Mouse (Mus musculus) heart, postnatal 4 days (tissue): Measurements from ENCODE around the gene Rela. TPM values are rescaled to one million over a fixed set of nuclear protein-coding genes. Genes with fewer than 3 reads are reported as not detected.

Experiments used
- DNase-seq: peaks from one replicate; pipeline ENCODE4 v3.0.0; 2021
- total RNA-seq, 2 experiments: library from RNA; stranded (reverse); gene quantifications; 2 replicates each; pipeline ENCODE4 v1.2.3; 2021

The Rela gene
- total RNA-seq, 2 experiments from 2014 or later: 33.0 to 38.6 TPM

DNA sequence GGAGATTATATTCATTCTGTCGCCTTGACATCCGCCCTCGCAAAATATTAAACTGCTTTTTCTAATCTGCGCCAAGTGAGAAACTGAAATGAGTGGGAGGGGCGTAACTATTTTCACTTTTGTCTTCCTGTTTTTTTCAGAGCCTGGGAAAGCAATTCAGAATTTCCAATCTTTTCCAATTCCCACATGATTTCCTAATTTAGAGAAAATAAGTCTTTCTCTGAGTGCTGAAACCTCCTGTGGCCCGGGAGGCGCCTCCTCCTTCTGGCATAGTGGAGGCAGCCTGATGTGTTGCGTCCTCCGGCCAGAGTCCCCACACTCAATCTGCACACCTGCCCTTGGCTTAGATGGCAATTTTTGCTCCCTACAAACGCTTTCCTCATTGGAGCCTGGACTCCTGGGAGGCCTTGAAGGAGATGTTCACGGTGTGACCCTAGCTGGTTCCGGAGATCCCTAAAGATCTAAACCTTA lies 677 bp upstream of the Rela start:
- DNase-seq: no peak

GRCm38 (mm10) chr19:5638416-5639005 lies 1.2 kb downstream of the Rela start:
- no peak for DNase-seq

DNA sequence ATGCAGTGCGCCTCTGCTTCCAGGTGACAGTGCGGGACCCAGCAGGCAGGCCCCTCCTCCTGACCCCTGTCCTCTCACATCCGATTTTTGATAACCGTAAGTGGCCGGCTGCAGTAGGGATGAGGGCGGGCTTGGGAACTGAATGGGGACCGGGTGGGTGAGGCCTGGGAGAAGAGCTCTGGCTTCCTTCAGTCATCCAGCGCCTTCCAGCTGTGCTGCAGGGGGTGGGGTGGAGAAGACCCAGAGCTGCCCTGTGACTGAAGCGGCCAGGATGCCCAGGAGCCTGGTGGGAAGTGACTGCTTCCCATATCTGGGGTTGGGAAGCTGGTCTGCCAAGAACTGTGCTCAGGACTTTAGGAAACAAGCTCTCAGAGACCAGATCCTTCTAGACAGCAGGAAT lies 3.1 kb downstream of the Rela start:
- DNase-seq: peak; percentile 34

- DNase-seq: no peak
Observed at GRCm38 (mm10) chr19:5641021-5641420, 3.7 kb downstream of the Rela start.

DNA sequence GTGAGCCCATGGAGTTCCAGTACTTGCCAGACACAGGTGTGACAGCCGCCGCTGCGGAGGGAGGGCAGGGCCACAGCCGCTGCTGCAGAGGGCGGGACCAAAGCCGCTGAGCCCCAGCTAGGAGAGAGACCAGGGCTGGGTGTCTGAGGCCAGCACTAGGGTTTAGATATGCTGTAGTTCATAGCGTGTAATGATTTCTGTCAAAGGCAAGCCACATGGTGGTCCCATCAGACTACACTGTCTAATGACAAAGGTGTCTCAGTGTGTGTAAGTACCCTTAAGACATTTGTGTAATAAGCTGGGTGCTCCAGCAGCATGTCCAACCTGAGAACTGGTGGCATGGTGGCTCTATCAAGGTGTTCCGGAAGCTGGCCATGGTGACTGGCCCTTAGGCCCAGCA lies 4.4 kb downstream of the Rela start:
- DNase-seq: no peak

DNA sequence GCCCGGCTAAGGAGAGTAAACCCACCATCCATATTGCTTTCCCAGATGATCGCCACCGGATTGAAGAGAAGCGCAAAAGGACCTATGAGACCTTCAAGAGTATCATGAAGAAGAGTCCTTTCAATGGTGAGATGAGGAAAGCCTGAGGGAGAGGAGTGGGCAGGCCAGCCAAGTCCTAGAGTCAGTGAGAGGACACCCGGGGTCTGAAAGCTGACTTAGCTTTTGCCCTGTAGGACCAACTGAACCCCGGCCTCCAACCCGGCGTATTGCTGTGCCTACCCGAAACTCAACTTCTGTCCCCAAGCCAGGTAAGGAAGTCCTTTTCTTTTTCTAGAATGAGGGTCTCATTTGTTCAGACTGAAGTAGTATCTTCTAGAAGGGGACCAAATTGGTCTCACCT lies 8.0 kb downstream of the Rela start:
- DNase-seq: no peak

- no peak for DNase-seq
Observed at GRCm38 (mm10) chr19:5646731-5647330, 9.5 kb downstream of the Rela start.

DNA sequence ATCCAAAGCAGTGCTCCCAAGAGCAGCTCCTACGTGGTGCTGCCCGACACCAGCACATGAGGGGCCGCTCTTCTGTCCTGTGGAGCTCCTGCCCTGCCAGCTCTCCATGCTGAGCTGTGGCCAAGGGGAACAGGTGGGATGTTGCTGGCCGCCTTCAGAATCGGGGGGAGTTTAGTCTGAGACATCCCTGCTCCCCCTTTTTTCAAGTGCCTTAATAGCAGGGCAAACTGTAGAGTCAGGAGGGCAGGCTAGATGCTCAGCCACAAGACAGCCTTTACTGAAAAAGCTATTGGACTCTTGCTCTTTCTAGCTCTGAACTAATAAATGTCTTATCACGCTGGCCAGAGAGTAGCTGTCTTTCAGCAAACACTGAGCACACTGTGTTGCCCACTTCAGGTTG lies 10.5 kb downstream of the Rela start:
- no peak for DNase-seq

DNA sequence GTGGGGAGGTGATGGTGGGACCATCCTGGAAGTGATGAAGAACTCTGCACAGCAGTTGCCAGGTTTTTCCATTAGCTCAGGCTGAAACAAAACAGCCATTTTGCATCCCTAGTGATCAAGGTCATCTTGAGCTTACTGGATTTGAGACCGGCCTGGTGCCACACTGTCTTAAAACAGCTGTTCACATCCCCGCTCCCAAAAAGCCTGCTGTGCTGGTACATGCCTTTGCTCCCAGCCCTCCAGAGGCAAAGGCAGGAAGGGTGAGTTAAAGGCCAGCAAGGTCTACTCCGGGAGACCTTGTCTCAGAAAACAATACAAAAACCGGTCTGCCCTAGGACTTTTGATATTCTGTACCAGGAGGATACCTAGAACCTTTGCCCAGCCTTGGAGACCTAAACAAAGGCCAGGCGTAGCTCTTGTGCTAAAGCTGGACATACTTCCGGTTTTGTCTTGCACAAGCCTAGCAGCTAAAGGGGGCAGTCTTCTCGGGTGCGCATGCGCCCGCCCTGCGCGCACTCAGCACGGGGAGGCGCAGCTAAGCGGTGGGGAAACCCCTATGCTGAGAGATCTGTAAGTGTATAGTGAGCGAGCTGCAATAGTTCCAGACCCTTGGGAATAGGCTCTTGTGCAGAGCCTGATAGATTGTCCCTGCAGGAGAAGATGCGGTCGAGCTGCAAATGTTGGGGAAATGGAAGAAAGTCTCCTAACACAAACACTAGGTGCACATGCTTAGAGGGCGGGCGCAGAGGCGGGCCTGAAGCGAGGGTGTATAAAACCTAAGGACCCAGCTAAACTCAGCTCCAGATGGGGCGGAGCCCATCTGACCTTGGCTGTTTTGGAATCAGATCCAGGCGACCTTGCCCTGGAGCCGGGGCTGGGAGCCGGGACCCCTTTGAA lies 11.4 kb downstream of the Rela start:
- peak; percentile 85 for DNase-seq

GRCm38 (mm10) chr19:5649298-5649741 lies 12.0 kb downstream of the Rela start:
- DNase-seq: peak; percentile 66

GRCm38 (mm10) chr19:5651502-5652274 lies 14.4 kb downstream of the Rela start:
- no peak for DNase-seq

- no peak for DNase-seq
Observed at GRCm38 (mm10) chr19:5652570-5652969, 15.3 kb downstream of the Rela start.

GRCm38 (mm10) chr19:5653969-5654719 lies 16.9 kb downstream of the Rela start:
- DNase-seq: no peak

DNA sequence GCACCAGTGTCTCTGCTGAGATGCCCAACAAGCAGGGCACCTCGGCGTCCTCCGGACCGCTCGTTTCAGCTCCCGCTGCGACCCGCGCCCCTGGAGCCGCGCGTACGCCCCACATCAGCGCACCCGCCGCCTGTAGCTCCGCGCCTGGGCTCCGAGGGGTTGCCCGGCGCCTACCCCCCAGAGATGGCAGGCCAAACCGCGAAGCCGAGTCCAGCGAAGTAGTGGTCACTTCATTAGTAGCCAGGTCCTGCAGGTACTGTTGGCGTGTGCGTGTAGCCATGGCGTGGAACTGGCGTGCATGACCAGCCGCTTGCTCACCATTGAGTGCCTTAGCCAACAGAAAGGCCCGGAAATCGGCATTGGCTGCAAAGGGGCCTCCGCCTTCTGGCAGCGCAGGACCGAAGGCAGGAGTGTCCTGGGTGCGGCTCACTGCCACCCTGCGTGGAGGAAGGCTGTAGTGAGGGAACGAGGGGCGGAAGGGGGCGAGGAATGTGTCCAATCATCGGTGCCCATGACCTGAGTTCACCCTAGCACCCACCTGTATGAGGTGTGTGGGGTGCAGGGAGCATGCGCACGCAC lies 17.5 kb downstream of the Rela start:
- DNase-seq: no peak

- peak; percentile 42 for DNase-seq
Observed at GRCm38 (mm10) chr19:5660942-5661751, 23.9 kb downstream of the Rela start.

DNA sequence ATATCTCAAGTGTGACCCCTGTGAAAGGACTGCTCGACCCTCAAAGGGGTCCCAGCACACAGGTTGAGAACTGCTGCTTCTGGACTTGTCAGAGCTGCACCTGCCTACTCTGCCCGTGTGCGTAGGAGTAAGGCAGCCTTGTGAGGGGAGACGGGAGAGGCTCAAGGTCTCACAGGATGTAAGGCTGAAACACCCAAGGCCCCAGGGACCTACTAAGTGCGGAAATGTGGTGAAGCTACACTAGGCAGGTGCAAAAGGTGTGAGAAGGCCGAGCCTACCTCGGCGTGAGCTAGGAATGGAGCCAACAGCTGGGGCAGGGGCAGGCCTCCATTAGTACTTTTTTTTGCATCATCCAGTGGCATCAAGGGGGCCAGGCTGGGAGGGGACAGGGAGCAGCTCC lies 25.0 kb downstream of the Rela start:
- no peak for DNase-seq

- peak; percentile 96 for DNase-seq
Observed at GRCm38 (mm10) chr19:5662981-5663913, 26.0 kb downstream of the Rela start, which contains the start of gene Sipa1. Gene Sipa1 (minus strand): TSS chr19:5663707.

DNA sequence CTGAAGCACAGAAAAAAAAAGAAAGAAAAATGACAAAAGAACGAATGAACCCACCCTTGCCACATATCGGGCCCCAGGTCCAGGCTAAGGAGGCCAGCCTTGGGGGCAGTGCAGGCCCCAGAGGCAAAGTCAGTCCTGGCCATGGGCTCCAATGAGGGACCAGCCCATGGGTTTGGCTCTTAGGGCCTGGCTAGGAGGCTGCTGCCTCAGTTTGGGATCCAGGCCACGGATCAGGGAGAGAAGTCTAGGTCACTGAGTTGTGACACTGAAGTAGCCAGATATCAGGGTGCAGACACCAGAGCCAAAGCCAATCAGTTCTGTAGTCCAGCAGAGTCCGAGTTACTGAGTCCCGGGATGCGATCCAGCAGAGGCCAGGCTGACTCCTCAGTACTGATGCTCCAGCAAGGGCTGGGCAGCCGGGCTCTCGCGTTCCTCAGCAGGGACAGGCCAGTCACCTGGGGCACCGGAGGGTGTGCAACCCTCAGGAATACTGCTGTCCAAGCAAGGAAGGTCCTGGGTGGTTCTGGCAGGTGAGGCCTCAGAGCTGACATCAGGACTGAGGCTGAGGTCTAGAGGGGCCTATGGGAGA lies 27.5 kb downstream of the Rela start:
- DNase-seq: no peak

DNA sequence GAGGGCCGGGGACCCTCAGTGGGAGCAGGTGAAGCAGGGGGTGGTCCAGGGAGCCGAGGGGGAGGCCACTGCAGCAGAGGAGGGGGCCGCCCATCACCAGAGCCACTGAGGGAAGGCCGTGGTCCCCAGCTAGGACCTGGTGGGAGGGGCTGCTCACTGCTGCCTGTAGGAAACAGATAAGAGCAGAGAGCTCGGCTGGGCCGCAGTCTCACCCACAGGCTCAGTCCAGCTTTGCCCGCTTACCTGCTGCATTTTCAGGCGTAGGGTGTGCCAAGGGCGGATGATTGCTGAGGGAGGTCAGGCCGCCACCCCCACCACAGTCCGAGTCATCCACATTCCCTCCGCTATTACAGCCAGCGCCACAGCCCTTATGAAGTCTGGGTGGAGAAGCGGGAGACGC lies 28.2 kb downstream of the Rela start:
- DNase-seq: no peak
